In genomic region chr4:120259356-120260181, GRCm38 (mm10) we compare ENCODE assay signal across 11 mouse cellular contexts. TPM values are rescaled to one million over a fixed set of nuclear protein-coding genes. Genes with fewer than 3 reads are reported as not detected.
DNase-seq lines count a peak whose midpoint lies in the region; ATAC-seq and TF ChIP-seq lines count a peak whose summit lies in the region.
"Had no signal": no experiment of that assay in that cellular context is flagged by ENCODE, and none has a peak within 500 bp of the region (broad histone marks: within the 10 kb centered on the region; RNA-seq: fewer than 3 reads in every experiment).

No protein-coding gene starts in this region.

- no peak overlapping the region for H3K27ac ChIP-seq in gastrocnemius, adult 2 months
- peak overlapping the region; percentile 46; the same call in 1 of the 2 replicates for H3K27ac ChIP-seq in forebrain, embryonic 11.5 days (ENCODE audit: low read depth, low read length)
- H3K27ac ChIP-seq: heart, embryonic 15.5 days; limb, embryonic 15.5 days had no signal

- H3K9me3 ChIP-seq in forebrain, embryonic 11.5 days (ENCODE audit: control insufficient read depth, low read length) = no peaks in the 10 kb centered on the region
- H3K9me3 ChIP-seq: heart, embryonic 15.5 days; limb, embryonic 15.5 days had no signal

- no peak for TF ChIP-seq CTCF in gastrocnemius, adult 2 months (IDR thresholded peaks at IDR 0.05)

- H3K27me3 ChIP-seq in forebrain, embryonic 11.5 days (ENCODE audit: control insufficient read depth, insufficient read depth, low read length) = peaks cover 5% of the 10 kb centered on the region

- peaks cover 36% of the 10 kb centered on the region for H3K4me1 ChIP-seq in forebrain, embryonic 11.5 days (replicated peaks; ENCODE audit: control insufficient read depth, insufficient read depth, low read length)

- no peak overlapping the region for H3K4me3 ChIP-seq in gastrocnemius, adult 2 months
- H3K4me3 ChIP-seq in forebrain, embryonic 11.5 days (ENCODE audit: low read depth, low read length) = no peak overlapping the region
- H3K4me3 ChIP-seq: heart, embryonic 15.5 days; limb, embryonic 15.5 days had no signal

- H3K36me3 ChIP-seq in forebrain, embryonic 11.5 days (ENCODE audit: control insufficient read depth, insufficient read depth, low read length) = no peaks in the 10 kb centered on the region
- H3K36me3 ChIP-seq: heart, embryonic 15.5 days; limb, embryonic 15.5 days had no signal

- peak; percentile 40; the same call in 1 of the 2 replicates for ATAC-seq in forebrain, embryonic 11.5 days (replicated peaks; ENCODE audit: low FRiP score)
- ATAC-seq: CD4-positive, CD25-positive, alpha-beta regulatory T cell, adult 4 months had no signal

- peak overlapping the region; percentile 8; the same call in 1 of the 2 replicates for H3K9ac ChIP-seq in forebrain, embryonic 11.5 days (ENCODE audit: low read length)
- H3K9ac ChIP-seq: heart, embryonic 15.5 days; limb, embryonic 15.5 days had no signal

- peak; percentile 76 for DNase-seq in gastrocnemius, adult 2 months
- DNase-seq in gastrocnemius, postnatal 14 days = no peak
- peak; percentile 76 for DNase-seq in adrenal gland, adult 2 months
- peak; percentile 67 for DNase-seq in forebrain, embryonic 11.5 days (ENCODE audit: low spot score)
- peak; percentile 81 for DNase-seq in left cerebral cortex, postnatal 4 days
- no peak for DNase-seq in heart, postnatal 14 days
- no peak for DNase-seq in spleen, adult 18-20 months
- DNase-seq in urinary bladder, postnatal 25 days (ENCODE audit: low spot score) = no peak

- WGBS in forebrain, embryonic 11.5 days = 38% methylated on average over 21 of the region's 21 CpGs

- H3K4me2 ChIP-seq in forebrain, embryonic 11.5 days (ENCODE audit: low read depth, low read length, severe bottlenecking) = peak overlapping the region; percentile 21; the same call in 1 of the 2 replicates
- H3K4me2 ChIP-seq: heart, embryonic 15.5 days; limb, embryonic 15.5 days had no signal

- intact Hi-C loops in gastrocnemius, adult 2 months (cut with DNase I) = no loop called here
- intact Hi-C loops in gastrocnemius, postnatal 14 days (cut with DNase I; ENCODE audit: low total_unique reads) = no loop called here
- intact Hi-C loops in left cerebral cortex, postnatal 4 days (cut with DNase I) = no loop called here
- intact Hi-C loops in heart, postnatal 14 days (cut with DNase I) = no loop called here

RNA-seq across cellular contexts. Expression of gene Foxo6, which starts 27.6 kb away (rescaled TPM):
- 10 to 100 TPM in 1 of 2 experiments, 1 to 10 TPM in 1; 4.3 to 10.0 TPM for total RNA-seq in gastrocnemius, adult 2 months (2021)
- 10 to 100 TPM in 1 of 2 experiments, 1 to 10 TPM in 1; 6.7 to 11.6 TPM for total RNA-seq in gastrocnemius, postnatal 14 days (2021)
- total RNA-seq in adrenal gland, adult 2 months (2021) = 1 to 10 TPM in 1 of 2 experiments, under 1 TPM in 1; 0.58 to 2.8 TPM
- polyA plus RNA-seq in adrenal gland, adult 2 months (2012; rRNA removed) = 2.2 and 3.6 TPM in 2 replicates
- 0.39 and 1.1 TPM in 2 replicates for polyA plus RNA-seq in forebrain, embryonic 11.5 days (2014; fragmentation: Nextera tagmentation; extraction: Ambion mirVana)
- 10 to 100 TPM; 45.7 to 46.8 TPM for total RNA-seq in left cerebral cortex, postnatal 4 days (2021)
- 1 to 10 TPM; 6.1 to 7.2 TPM for total RNA-seq in heart, postnatal 14 days (2021)
- polyA plus RNA-seq: CD4-positive, CD25-positive, alpha-beta regulatory T cell, adult 4 months had no signal

Comparison
In these comparisons a context has a peak if more than half of its experiments do, and no peak if none do; other contexts are left out.
1. DNase-seq: peak in gastrocnemius, adult 2 months (single experiment), adrenal gland, adult 2 months (single experiment), forebrain, embryonic 11.5 days (single experiment) and left cerebral cortex, postnatal 4 days (single experiment); none in gastrocnemius, postnatal 14 days (single experiment), heart, postnatal 14 days (0 of 2), spleen, adult 18-20 months (0 of 2) and urinary bladder, postnatal 25 days (single experiment).